Mouse (Mus musculus) bone marrow, adult 2 months (tissue): ENCODE measurements around the gene Lhx3.

Source experiments
- CTCF ChIP-seq: fragments of 200-500 bp; IDR thresholded peaks from 2 replicates; pipeline ENCODE4 v1.5.1; 2011; ENCODE audit warnings: low read length, control low read depth; ENCODE audit not compliant: control insufficient read depth, insufficient read depth
- POLR2A ChIP-seq: fragments of 200-500 bp; IDR thresholded peaks from 2 replicates; pipeline ENCODE4 v1.6.1; 2011; ENCODE audit warnings: low read depth, mild to moderate bottlenecking, control low read depth, low read length, borderline replicate concordance; ENCODE audit not compliant: control insufficient read depth

GRCm38 (mm10) chr2:26198488-26198887 lies 9.6 kb downstream of the Lhx3 start:
- TF ChIP-seq CTCF, result no peak
- no peak for TF ChIP-seq POLR2A
